ENCODE assay signal across 19 mouse cellular contexts in genomic region chr15:83226066-83226834, GRCm38 (mm10). TPM values are rescaled to one million over a fixed set of nuclear protein-coding genes. Genes with fewer than 3 reads are reported as not detected.
DNase-seq lines count a peak whose midpoint lies in the region; ATAC-seq and TF ChIP-seq lines count a peak whose summit lies in the region.
"Had no signal": no experiment of that assay in that cellular context is flagged by ENCODE, and none has a peak within 500 bp of the region (broad histone marks: within the 10 kb centered on the region; RNA-seq: fewer than 3 reads in every experiment).

No protein-coding gene starts in this region.

- intact Hi-C loops in gastrocnemius, postnatal 36 days (cut with DNase I): loop anchor here (5.0 kb wide), 1 partner anchor 286 kb away; the partner anchor contains the start of gene Ttll1

- no peaks in the 10 kb centered on the region for H3K27me3 ChIP-seq in heart, embryonic 11.5 days (ENCODE audit: control insufficient read depth, insufficient read depth, low read length)
- H3K27me3 ChIP-seq in limb, embryonic 15.5 days: no peaks in the 10 kb centered on the region
- no peaks in the 10 kb centered on the region for H3K27me3 ChIP-seq in limb, embryonic 10.5 days (ENCODE audit: low read depth, poor library complexity, severe bottlenecking)
- no peaks in the 10 kb centered on the region for H3K27me3 ChIP-seq in stomach, postnatal 0 days (ENCODE audit: control insufficient read depth, insufficient read depth, low read length)
- no peaks in the 10 kb centered on the region for H3K27me3 ChIP-seq in hindbrain, embryonic 14.5 days (ENCODE audit: control insufficient read depth, insufficient read depth, low read length)
- H3K27me3 ChIP-seq: neural tube, embryonic 15.5 days had no signal

- 88% methylated on average over 9 of the region's 9 CpGs for WGBS in heart, embryonic 11.5 days (ENCODE audit: insufficient replicate concordance)
- 70% methylated on average over 9 of the region's 9 CpGs for WGBS in limb, embryonic 15.5 days
- WGBS in limb, embryonic 10.5 days: 83% methylated on average over 9 of the region's 9 CpGs
- 59% methylated on average over 9 of the region's 9 CpGs for WGBS in stomach, postnatal 0 days
- 87% methylated on average over 9 of the region's 9 CpGs for WGBS in hindbrain, embryonic 14.5 days

- no peak overlapping the region for H3K27ac ChIP-seq in heart, embryonic 11.5 days (ENCODE audit: low read depth, low read length)
- peak overlapping the region; percentile 95 for H3K27ac ChIP-seq in limb, embryonic 15.5 days
- no peak overlapping the region for H3K27ac ChIP-seq in limb, embryonic 10.5 days
- peak overlapping the region; percentile 76 for H3K27ac ChIP-seq in stomach, postnatal 0 days (replicated peaks)
- H3K27ac ChIP-seq in hindbrain, embryonic 14.5 days: no peak overlapping the region
- H3K27ac ChIP-seq: forebrain, embryonic 10.5 days; hindbrain, embryonic 10.5 days; layer of hippocampus, adult 2 months; left cerebral cortex, adult 2 months; neural tube, embryonic 15.5 days had no signal

- H3K4me1 ChIP-seq in heart, embryonic 11.5 days (ENCODE audit: control insufficient read depth, insufficient read depth, low read length): peaks cover 14% of the 10 kb centered on the region
- H3K4me1 ChIP-seq in limb, embryonic 15.5 days: peaks cover 41% of the 10 kb centered on the region
- H3K4me1 ChIP-seq in limb, embryonic 10.5 days: peaks cover 30% of the 10 kb centered on the region
- peaks cover 13% of the 10 kb centered on the region for H3K4me1 ChIP-seq in stomach, postnatal 0 days (replicated peaks; ENCODE audit: control insufficient read depth, insufficient read depth)
- peaks cover 18% of the 10 kb centered on the region for H3K4me1 ChIP-seq in hindbrain, embryonic 14.5 days (replicated peaks; ENCODE audit: control insufficient read depth, insufficient read depth, low read length)

- no peak overlapping the region for H3K4me2 ChIP-seq in heart, embryonic 11.5 days
- no peak overlapping the region for H3K4me2 ChIP-seq in limb, embryonic 15.5 days
- no peak overlapping the region for H3K4me2 ChIP-seq in stomach, postnatal 0 days (replicated peaks; ENCODE audit: low read depth)
- no peak overlapping the region for H3K4me2 ChIP-seq in hindbrain, embryonic 14.5 days (replicated peaks)
- H3K4me2 ChIP-seq: neural tube, embryonic 15.5 days had no signal

- no peak for TF ChIP-seq EP300 in stomach, postnatal 0 days (optimal IDR thresholded peaks at IDR 0.05)

- DNase-seq in heart, adult 11 months: peak; percentile 98
- DNase-seq in limb, embryonic 10.5 days (ENCODE audit: low spot score): no peak
- DNase-seq in gastrocnemius, postnatal 36 days: peak; percentile 47 to 48
- no peak for DNase-seq in stomach, postnatal 0 days (ENCODE audit: low spot score)
- DNase-seq in hindbrain, embryonic 14.5 days (ENCODE audit: low spot score): no peak
- DNase-seq: adrenal gland, postnatal 10 days; B cell, adult 2 months; cerebellum, postnatal 14 days; kidney, adult 8-10 months; retina, postnatal 1 day; thymus, postnatal 25 days had no signal

- no peak for TF ChIP-seq CTCF in stomach, postnatal 0 days (IDR thresholded peaks at IDR 0.05; ENCODE audit: low read depth)

- H3K9ac ChIP-seq in heart, embryonic 11.5 days (ENCODE audit: low read depth, low read length): no peak overlapping the region
- H3K9ac ChIP-seq in limb, embryonic 15.5 days: no peak overlapping the region
- no peak overlapping the region for H3K9ac ChIP-seq in stomach, postnatal 0 days (ENCODE audit: low read length)
- no peak overlapping the region for H3K9ac ChIP-seq in hindbrain, embryonic 14.5 days
- H3K9ac ChIP-seq: neural tube, embryonic 15.5 days had no signal

- no peak for ATAC-seq in heart, embryonic 11.5 days (replicated peaks; ENCODE audit: insufficient number of reproducible peaks, low FRiP score, low TSS enrichment)
- ATAC-seq in limb, embryonic 15.5 days (ENCODE audit: insufficient number of reproducible peaks, low FRiP score, low TSS enrichment, low read depth): no peak
- ATAC-seq in stomach, postnatal 0 days (ENCODE audit: low FRiP score, low TSS enrichment): no peak
- no peak for ATAC-seq in hindbrain, embryonic 14.5 days (ENCODE audit: low FRiP score)

- no peak overlapping the region for H3K4me3 ChIP-seq in heart, embryonic 11.5 days (ENCODE audit: low read depth, low read length)
- no peak overlapping the region for H3K4me3 ChIP-seq in limb, embryonic 15.5 days
- H3K4me3 ChIP-seq in limb, embryonic 10.5 days: no peak overlapping the region
- H3K4me3 ChIP-seq in stomach, postnatal 0 days (ENCODE audit: low read depth, low read length): no peak overlapping the region
- H3K4me3 ChIP-seq in hindbrain, embryonic 14.5 days (replicated peaks; ENCODE audit: low read length): no peak overlapping the region
- H3K4me3 ChIP-seq: forebrain, embryonic 10.5 days; hindbrain, embryonic 10.5 days; layer of hippocampus, adult 2 months; left cerebral cortex, adult 2 months; neural tube, embryonic 15.5 days had no signal

- no peaks in the 10 kb centered on the region for H3K36me3 ChIP-seq in heart, embryonic 11.5 days (ENCODE audit: control insufficient read depth, insufficient read depth, low read length)
- no peaks in the 10 kb centered on the region for H3K36me3 ChIP-seq in limb, embryonic 15.5 days
- H3K36me3 ChIP-seq in limb, embryonic 10.5 days: no peaks in the 10 kb centered on the region
- 0 out of 2 replicates have a peak, but pooled peaks cover 4% of the 10 kb centered on the region for H3K36me3 ChIP-seq in stomach, postnatal 0 days (ENCODE audit: control insufficient read depth, insufficient read depth, low read length)
- no peaks in the 10 kb centered on the region for H3K36me3 ChIP-seq in hindbrain, embryonic 14.5 days (replicated peaks; ENCODE audit: control insufficient read depth, insufficient read depth)
- H3K36me3 ChIP-seq: forebrain, embryonic 10.5 days; hindbrain, embryonic 10.5 days; neural tube, embryonic 15.5 days had no signal

- H3K9me3 ChIP-seq in heart, embryonic 11.5 days (replicated peaks; ENCODE audit: control insufficient read depth, low read length): no peaks in the 10 kb centered on the region
- no peaks in the 10 kb centered on the region for H3K9me3 ChIP-seq in limb, embryonic 15.5 days
- H3K9me3 ChIP-seq in limb, embryonic 10.5 days (replicated peaks): no peaks in the 10 kb centered on the region
- no peaks in the 10 kb centered on the region for H3K9me3 ChIP-seq in stomach, postnatal 0 days (ENCODE audit: control insufficient read depth, low read length)
- H3K9me3 ChIP-seq in hindbrain, embryonic 14.5 days (ENCODE audit: control insufficient read depth, low read length): no peaks in the 10 kb centered on the region
- H3K9me3 ChIP-seq: forebrain, embryonic 10.5 days; hindbrain, embryonic 10.5 days; neural tube, embryonic 15.5 days had no signal

RNA-seq across cellular contexts. Expression of gene A4galt, which starts 25.3 kb away (rescaled TPM):
- polyA plus RNA-seq in heart, embryonic 11.5 days (2014; fragmentation: Nextera tagmentation; extraction: Ambion mirVana): 0.17 and 0.55 TPM in 2 replicates
- polyA plus RNA-seq in limb, embryonic 15.5 days (2015; fragmentation: Nextera tagmentation; extraction: Ambion mirVana): 5.7 and 8.3 TPM in 2 replicates
- polyA plus RNA-seq in limb, embryonic 10.5 days (2016; fragmentation: Nextera tagmentation; extraction: Ambion mirVana): not detected in 2 replicates
- total RNA-seq in gastrocnemius, postnatal 36 days (2021): 1 to 10 TPM; 2.4 to 3.5 TPM
- 23.0 and 24.4 TPM in 2 replicates for polyA plus RNA-seq in stomach, postnatal 0 days (2015; fragmentation: Nextera tagmentation; extraction: Ambion mirVana)
- polyA plus RNA-seq in hindbrain, embryonic 14.5 days (2014; fragmentation: Nextera tagmentation; extraction: Ambion mirVana): 2.3 and 4.2 TPM in 2 replicates
- total RNA-seq: megakaryocyte-erythroid progenitor cell, adult 5-6 weeks had no signal

RNA-seq across cellular contexts. Expression of gene Cyb5r3, which starts 53.9 kb away (rescaled TPM):
- 154 and 162 TPM in 2 replicates for polyA plus RNA-seq in heart, embryonic 11.5 days (2014; fragmentation: Nextera tagmentation; extraction: Ambion mirVana)
- 152 and 185 TPM in 2 replicates for polyA plus RNA-seq in limb, embryonic 15.5 days (2015; fragmentation: Nextera tagmentation; extraction: Ambion mirVana)
- polyA plus RNA-seq in limb, embryonic 10.5 days (2016; fragmentation: Nextera tagmentation; extraction: Ambion mirVana): 163 and 174 TPM in 2 replicates
- 10 to 100 TPM; 41.8 to 54.2 TPM for total RNA-seq in gastrocnemius, postnatal 36 days (2021)
- 117 and 145 TPM in 2 replicates for polyA plus RNA-seq in stomach, postnatal 0 days (2015; fragmentation: Nextera tagmentation; extraction: Ambion mirVana)
- polyA plus RNA-seq in hindbrain, embryonic 14.5 days (2014; fragmentation: Nextera tagmentation; extraction: Ambion mirVana): 112 and 129 TPM in 2 replicates

Comparison
In these comparisons a context has a peak if more than half of its experiments do, and no peak if none do; other contexts are left out.
1. H3K27ac ChIP-seq: peak in limb, embryonic 15.5 days (single experiment) and stomach, postnatal 0 days (single experiment); none in heart, embryonic 11.5 days (single experiment), limb, embryonic 10.5 days (single experiment) and hindbrain, embryonic 14.5 days (single experiment).
2. DNase-seq: peak in heart, adult 11 months (single experiment) and gastrocnemius, postnatal 36 days (2 of 2); none in limb, embryonic 10.5 days (single experiment), stomach, postnatal 0 days (single experiment) and hindbrain, embryonic 14.5 days (single experiment).